Mouse (Mus musculus): ENCODE measurements around the gene Apobec4. TPM values are rescaled to one million over a fixed set of nuclear protein-coding genes. Genes with fewer than 3 reads are reported as not detected.
A peak's percentile ranks its signal among the peaks of the same experiment; 100 is the strongest.
"Not testable (repeated sequence)": the region's sequence is repeated elsewhere in the genome, so short reads cannot be mapped to it uniquely, and the experiment has no call there.

The Apobec4 gene
- polyA plus RNA-seq, 1 experiment from 2014 or later = 0.25 TPM

DNA sequence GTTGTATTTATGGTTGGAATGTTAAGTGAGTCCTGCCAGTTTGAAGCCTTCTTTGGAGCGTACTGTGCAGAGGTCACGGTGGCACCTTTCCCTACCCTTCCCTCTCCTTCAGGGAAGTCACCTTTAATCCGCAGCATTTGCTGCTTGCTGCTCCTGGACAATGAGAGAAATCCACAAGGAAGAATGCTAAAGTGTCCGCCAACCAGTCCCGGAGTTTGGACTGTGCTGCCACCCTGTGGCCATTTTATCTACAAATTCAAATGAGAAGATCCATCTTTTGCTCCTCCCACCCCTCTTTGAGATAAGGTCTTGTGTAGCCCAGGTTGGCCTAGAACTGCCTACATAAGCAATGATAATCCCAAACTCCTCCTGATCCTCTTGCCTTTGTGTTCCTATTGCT, 3.9 kb upstream of the Apobec4 start:
- Histone ChIP-seq H3K4me1 (replicated peaks; ENCODE audit: control insufficient read depth, insufficient read depth, low read length) (peaks cover 6% of the 10 kb centered on the region; the same call in 1 of the 2 replicates), H3K27ac (ENCODE audit: low read length) (no peak overlapping the region), H3K36me3 (ENCODE audit: control insufficient read depth, insufficient read depth, low read length) (no peaks in the 10 kb centered on the region), H3K4me3 (ENCODE audit: low read length) (no peak overlapping the region), H3K9me3 (ENCODE audit: control insufficient read depth, low read length) (no peaks in the 10 kb centered on the region), H3K27me3 (ENCODE audit: control insufficient read depth, insufficient read depth, low read depth, low read length) (no peaks in the 10 kb centered on the region), H3K4me2 (ENCODE audit: low read depth, low read length) (no peak overlapping the region), H3K9ac (ENCODE audit: low read length) (no peak overlapping the region)
- 0 out of 2 replicates have a peak, but pooled peaks have one; percentile 57 for ATAC-seq (ENCODE audit: low read depth)
- 8% methylated on average over 5 of the region's 5 CpGs for WGBS

DNA sequence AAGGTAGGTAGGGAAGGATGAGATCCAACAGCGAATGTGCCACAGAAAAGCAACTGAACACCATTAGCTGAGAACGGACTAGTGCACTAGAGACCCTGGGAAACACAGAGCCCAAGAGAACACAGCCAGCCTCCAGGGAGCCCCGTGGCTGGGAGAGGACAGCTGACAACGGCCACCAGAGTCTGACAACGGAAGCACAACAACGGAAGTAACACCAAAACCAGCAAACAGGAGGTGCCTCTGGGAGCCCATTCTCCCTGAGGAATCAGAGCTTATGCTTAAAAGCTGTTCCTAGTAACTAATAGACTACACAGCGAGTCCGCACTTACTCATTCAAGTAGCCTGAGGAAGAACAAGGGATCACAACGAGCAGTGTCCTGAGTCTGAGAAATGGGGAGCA, 1.1 kb upstream of the Apobec4 start:
- Histone ChIP-seq H3K9me3 (ENCODE audit: control insufficient read depth, low read length) (no peaks in the 10 kb centered on the region), H3K27me3 (ENCODE audit: control insufficient read depth, insufficient read depth, low read depth, low read length) (no peaks in the 10 kb centered on the region), H3K4me1 (replicated peaks; ENCODE audit: control insufficient read depth, insufficient read depth, low read length) (0 out of 2 replicates have a peak, but pooled peaks cover 2% of the 10 kb centered on the region), H3K4me3 (ENCODE audit: low read length) (no peak overlapping the region), H3K9ac (ENCODE audit: low read length) (no peak overlapping the region), H3K36me3 (ENCODE audit: control insufficient read depth, insufficient read depth, low read length) (no peaks in the 10 kb centered on the region), H3K4me2 (ENCODE audit: low read depth, low read length) (no peak overlapping the region), H3K27ac (ENCODE audit: low read length) (no peak overlapping the region)
- 57% methylated on average over 9 of the region's 9 CpGs for WGBS
- ATAC-seq (ENCODE audit: low read depth) = no peak

DNA sequence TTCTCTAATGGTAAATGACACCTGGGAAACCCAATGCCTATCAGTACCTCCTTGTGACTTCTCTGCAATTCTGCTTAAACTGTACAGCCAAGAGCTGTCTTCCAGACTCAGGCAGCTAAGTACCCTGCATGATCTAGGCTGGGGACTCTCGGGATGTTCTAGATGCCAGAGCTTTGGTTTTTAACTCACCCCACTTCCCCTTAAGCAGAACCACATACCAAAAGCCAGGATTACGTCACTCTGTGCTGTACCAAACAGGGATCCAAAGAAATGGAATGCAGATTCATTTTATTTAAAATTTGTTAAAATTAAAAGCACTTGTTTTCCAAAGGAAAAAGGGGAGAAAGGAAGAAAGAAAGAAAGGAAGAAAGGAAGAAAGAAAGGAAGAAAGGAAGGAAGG, 11.4 kb downstream of the Apobec4 start:
- Histone ChIP-seq H3K27ac (ENCODE audit: low read length) (no peak overlapping the region), H3K4me1 (replicated peaks; ENCODE audit: control insufficient read depth, insufficient read depth, low read length) (peaks cover 9% of the 10 kb centered on the region), H3K4me3 (ENCODE audit: low read length) (no peak overlapping the region), H3K4me2 (ENCODE audit: low read depth, low read length) (no peak overlapping the region), H3K27me3 (ENCODE audit: control insufficient read depth, insufficient read depth, low read depth, low read length) (no peaks in the 10 kb centered on the region; the same call in none of the 2 replicates), H3K9me3 (ENCODE audit: control insufficient read depth, low read length) (no peaks in the 10 kb centered on the region), H3K9ac (ENCODE audit: low read length) (no peak overlapping the region), H3K36me3 (ENCODE audit: control insufficient read depth, insufficient read depth, low read length) (no peaks in the 10 kb centered on the region)
- 62% methylated on average over 2 of the region's 2 CpGs for WGBS
- ATAC-seq (ENCODE audit: low read depth) = no peak

DNA sequence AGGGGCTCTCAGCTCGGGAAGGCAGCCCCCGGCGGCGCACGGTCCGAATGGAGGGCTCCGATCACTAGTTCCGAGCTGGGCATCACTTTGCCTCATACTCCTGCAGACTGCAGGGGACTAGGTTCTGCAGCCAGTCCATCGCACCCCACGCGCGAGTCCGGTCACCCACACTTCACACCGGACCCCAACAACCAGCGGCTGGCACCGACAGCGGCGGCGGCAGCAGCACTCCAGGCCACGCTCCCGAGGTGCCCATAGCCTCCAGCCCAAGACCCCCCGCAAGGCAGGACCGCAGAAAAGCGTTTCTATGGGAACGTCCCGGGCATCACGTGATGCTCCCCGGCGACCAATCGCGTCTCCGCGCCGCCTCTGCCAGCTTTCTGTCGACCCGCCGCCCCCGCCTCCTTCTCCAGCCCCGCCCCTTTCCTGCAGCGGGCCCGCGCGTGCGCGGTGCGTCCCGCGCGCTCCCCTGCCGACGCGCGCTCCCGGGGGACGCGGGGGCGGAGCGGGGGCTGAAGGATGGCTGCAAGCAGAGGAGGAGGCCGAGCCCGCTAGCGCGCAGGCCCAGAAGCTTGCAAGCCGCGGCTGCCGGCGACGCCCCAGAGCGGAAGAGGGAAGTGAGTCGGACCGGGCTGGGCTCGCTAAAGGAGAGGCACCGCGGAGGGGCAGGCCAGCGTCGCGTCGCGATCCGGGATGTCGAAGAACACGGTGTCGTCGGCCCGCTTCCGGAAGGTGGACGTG, 15.9 kb downstream of the Apobec4 start, which contains the start of the genes Rgl1 and Arpc5:
Rgl1 (minus strand) TSS at position 320 of the 741 bp plus-strand sequence.
Arpc5 (plus strand) TSS at position 511 of the 741 bp plus-strand sequence.
- Histone ChIP-seq H3K4me2 (ENCODE audit: low read depth, low read length) (peak within 1 kb of the TSS; percentile 100), H3K27ac (ENCODE audit: low read length) (peak within 1 kb of the TSS; percentile 67), H3K4me1 (replicated peaks; ENCODE audit: control insufficient read depth, insufficient read depth, low read length) (peaks cover 17% of the 10 kb centered on the region), H3K9me3 (ENCODE audit: control insufficient read depth, low read length) (no peaks in the 10 kb centered on the region), H3K4me3 (ENCODE audit: low read length) (peak within 1 kb of the TSS; percentile 80), H3K9ac (ENCODE audit: low read length) (peak within 1 kb of the TSS; percentile 92), H3K36me3 (ENCODE audit: control insufficient read depth, insufficient read depth, low read length) (peaks cover 8% of the 10 kb centered on the region; the same call in 1 of the 2 replicates), H3K27me3 (ENCODE audit: control insufficient read depth, insufficient read depth, low read depth, low read length) (no peaks in the 10 kb centered on the region; the same call in none of the 2 replicates)
- under 1% methylated on average over 82 of the region's 86 CpGs for WGBS
- ATAC-seq (ENCODE audit: low read depth) = peak; percentile 98

DNA sequence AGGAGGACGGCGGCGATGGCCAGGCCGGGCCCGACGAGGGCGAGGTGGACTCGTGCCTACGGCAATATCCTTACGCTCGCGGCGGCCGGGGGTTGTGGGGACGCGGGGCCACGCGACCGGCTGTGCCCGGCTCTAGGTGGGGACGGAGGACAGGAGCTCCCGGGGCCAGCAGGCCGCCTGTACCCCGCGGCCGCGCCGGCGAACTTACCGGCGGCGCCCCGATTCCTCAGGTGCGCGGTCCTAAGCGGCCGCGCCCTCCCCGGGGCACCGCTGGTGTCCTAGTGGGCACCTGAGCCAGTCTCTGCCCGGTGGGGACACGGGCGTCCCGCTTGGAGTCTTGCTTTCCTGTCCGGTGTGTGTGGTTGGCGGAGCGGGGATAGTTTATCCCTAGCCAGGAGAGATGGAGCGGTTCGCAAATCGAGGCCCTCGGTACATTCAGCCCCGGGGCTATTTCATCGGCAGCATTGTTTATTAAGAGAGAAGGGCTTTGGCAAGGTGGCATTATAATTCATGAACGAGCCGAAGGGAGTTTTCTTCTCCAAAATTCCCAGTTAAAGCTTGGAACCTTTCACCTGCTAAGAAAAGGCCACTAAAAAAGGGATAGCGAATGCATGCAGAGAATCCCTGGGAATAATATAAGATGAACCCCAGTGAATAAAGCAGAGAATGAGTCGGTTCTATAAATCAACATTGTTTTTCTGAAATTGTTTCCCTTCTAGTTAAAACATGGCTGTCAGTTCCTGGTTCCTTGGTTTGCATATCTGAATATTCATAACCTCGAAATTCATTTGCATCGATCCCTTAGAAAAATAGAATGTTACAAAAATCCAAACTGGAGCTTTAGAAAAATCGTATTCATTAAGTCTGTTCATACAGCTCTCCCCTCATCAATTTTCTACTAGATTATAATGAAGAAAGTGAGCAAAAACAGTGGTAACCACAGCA, 16.7 kb downstream of the Apobec4 start:
- H3K4me1 ChIP-seq (replicated peaks; ENCODE audit: control insufficient read depth, insufficient read depth, low read length) = peaks cover 17% of the 10 kb centered on the region
- no peaks in the 10 kb centered on the region for H3K9me3 ChIP-seq (ENCODE audit: control insufficient read depth, low read length)
- under 1% methylated on average over 48 of the region's 60 CpGs for WGBS
- peak overlapping the region; percentile 80 for H3K4me3 ChIP-seq (ENCODE audit: low read length)
- no peaks in the 10 kb centered on the region; the same call in none of the 2 replicates for H3K27me3 ChIP-seq (ENCODE audit: control insufficient read depth, insufficient read depth, low read depth, low read length)
- H3K36me3 ChIP-seq (ENCODE audit: control insufficient read depth, insufficient read depth, low read length) = peaks cover 8% of the 10 kb centered on the region; the same call in 1 of the 2 replicates
- peak overlapping the region; percentile 92 for H3K9ac ChIP-seq (ENCODE audit: low read length)
- ATAC-seq (ENCODE audit: low read depth) = peak; percentile 64
- H3K4me2 ChIP-seq (ENCODE audit: low read depth, low read length) = peak overlapping the region; percentile 74
- H3K27ac ChIP-seq (ENCODE audit: low read length) = peak overlapping the region; percentile 67

DNA sequence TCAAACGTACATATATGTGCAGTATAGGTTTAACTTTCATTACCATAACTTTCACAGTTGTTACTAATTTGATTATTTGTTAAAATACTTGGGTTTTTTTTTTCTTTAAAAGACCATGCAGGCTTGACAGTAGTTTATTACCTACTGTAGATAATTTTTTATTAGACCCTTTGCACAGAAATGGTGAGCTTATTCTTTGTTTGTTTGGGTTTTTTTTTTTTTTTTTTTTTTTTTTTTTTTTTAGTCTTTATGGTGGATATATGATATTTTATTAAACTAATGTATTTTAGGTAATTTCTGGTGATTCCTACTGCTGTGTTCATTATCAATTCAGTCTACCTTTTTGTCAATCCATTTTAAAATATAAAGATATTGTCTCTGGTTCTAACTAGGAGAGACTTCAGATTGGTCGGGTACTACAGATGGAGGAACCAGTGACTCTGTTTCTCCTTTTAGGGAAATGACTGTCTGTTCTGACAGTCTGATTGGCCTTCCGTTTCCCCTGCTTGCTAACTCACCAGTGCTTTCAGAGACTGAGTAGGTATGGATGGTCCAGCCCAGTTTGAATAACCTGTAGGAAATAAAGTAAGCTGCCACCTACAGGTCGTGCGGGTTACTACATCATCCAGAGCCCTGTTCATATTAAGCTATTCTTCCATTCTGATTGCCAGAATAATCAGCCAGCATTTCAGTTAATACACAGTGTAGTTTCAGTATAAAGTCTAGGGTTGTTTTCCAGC, 17.6 kb downstream of the Apobec4 start:
- Histone ChIP-seq H3K36me3 (ENCODE audit: control insufficient read depth, insufficient read depth, low read length) (peaks cover 16% of the 10 kb centered on the region), H3K9ac (ENCODE audit: low read length) (no peak overlapping the region), H3K4me1 (replicated peaks; ENCODE audit: control insufficient read depth, insufficient read depth, low read length) (peaks cover 17% of the 10 kb centered on the region), H3K27ac (ENCODE audit: low read length) (no peak overlapping the region), H3K4me3 (ENCODE audit: low read length) (0 out of 2 replicates have a peak overlapping the region, but pooled peaks have one; percentile 19), H3K27me3 (ENCODE audit: control insufficient read depth, insufficient read depth, low read depth, low read length) (no peaks in the 10 kb centered on the region; the same call in none of the 2 replicates), H3K9me3 (ENCODE audit: control insufficient read depth, low read length) (no peaks in the 10 kb centered on the region), H3K4me2 (ENCODE audit: low read depth, low read length) (peak overlapping the region; percentile 74)
- no peak for ATAC-seq (ENCODE audit: low read depth)
- 5% methylated on average over 5 of the region's 5 CpGs for WGBS

DNA sequence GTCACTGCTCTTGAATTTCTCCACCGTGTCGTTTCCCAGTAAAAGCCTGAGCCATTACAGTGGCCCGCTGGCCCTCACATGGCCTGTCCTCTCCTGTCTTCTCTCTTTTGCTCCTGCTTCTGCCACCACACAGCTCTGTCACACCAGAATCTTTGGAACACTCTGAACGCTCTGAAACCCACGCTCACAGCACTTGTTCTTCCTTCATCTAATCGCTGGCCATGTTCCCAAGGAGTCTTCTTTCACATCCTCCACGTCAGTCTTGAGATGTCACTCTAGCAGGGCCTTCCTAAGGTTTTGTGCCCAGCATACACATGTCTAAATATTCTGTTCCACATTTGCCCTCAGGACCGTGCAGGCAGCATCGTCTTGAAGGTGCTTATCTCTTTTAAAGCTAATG, 20.7 kb downstream of the Apobec4 start:
- Histone ChIP-seq H3K4me2 (ENCODE audit: low read depth, low read length) (no peak overlapping the region), H3K36me3 (ENCODE audit: control insufficient read depth, insufficient read depth, low read length) (peaks cover 23% of the 10 kb centered on the region), H3K9ac (ENCODE audit: low read length) (no peak overlapping the region), H3K27me3 (ENCODE audit: control insufficient read depth, insufficient read depth, low read depth, low read length) (no peaks in the 10 kb centered on the region), H3K4me1 (replicated peaks; ENCODE audit: control insufficient read depth, insufficient read depth, low read length) (peaks cover 7% of the 10 kb centered on the region), H3K4me3 (ENCODE audit: low read length) (no peak overlapping the region), H3K9me3 (ENCODE audit: control insufficient read depth, low read length) (no peaks in the 10 kb centered on the region), H3K27ac (ENCODE audit: low read length) (no peak overlapping the region)
- ATAC-seq (ENCODE audit: low read depth) = no peak
- 90% methylated on average over 9 of the region's 9 CpGs for WGBS

DNA sequence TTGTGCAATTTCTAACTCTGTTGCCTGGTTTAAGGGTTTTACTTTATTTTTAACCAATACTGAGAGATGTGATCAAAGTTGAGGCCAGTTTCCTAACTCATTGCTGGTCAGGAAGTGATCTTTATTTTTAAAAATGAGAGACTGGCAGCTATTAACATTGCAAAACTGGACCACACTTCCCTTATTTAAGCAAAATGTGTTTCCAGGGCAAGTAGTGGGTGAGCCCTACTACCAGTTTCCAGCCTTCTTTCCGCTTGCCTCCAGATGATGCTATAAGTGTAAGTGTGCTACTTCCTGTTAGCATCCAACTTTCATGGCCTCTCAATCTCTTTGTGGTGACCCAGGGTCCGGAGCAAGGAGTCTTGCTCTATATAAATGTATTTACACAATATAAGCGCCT, 24.2 kb downstream of the Apobec4 start:
- not testable (repeated sequence) for H3K27ac ChIP-seq (ENCODE audit: low read length); H3K4me1 ChIP-seq (replicated peaks; ENCODE audit: control insufficient read depth, insufficient read depth, low read length); H3K27me3 ChIP-seq (ENCODE audit: control insufficient read depth, insufficient read depth, low read depth, low read length); H3K9me3 ChIP-seq (ENCODE audit: control insufficient read depth, low read length); H3K9ac ChIP-seq (ENCODE audit: low read length); ATAC-seq (ENCODE audit: low read depth); H3K4me2 ChIP-seq (ENCODE audit: low read depth, low read length); H3K4me3 ChIP-seq (ENCODE audit: low read length)
- H3K36me3 ChIP-seq (ENCODE audit: control insufficient read depth, insufficient read depth, low read length) = peaks cover 19% of the 10 kb centered on the region
- 74% methylated on average over 3 of the region's 3 CpGs for WGBS
